Mouse (Mus musculus) heart, adult 2 months (tissue): Measurements from ENCODE around the gene Anks1. TPM values are rescaled to one million over a fixed set of nuclear protein-coding genes. Genes with fewer than 3 reads are reported as not detected.

Experiments used
- DNase-seq, 2 experiments: peaks; one replicate each; pipeline ENCODE4 v3.0.0; 2021
- H3K27ac ChIP-seq: fragments of 200-600 bp; 2 replicates; pipeline ENCODE4 v1.8.1; 2022
- H3K27me3 ChIP-seq: fragments of 200-500 bp; 2 replicates; pipeline ENCODE4 v1.6.1; 2012; ENCODE audit warnings: mild to moderate bottlenecking, low read length, inconsistent platforms, mixed read lengths; ENCODE audit not compliant: control insufficient read depth, insufficient read depth
- H3K36me3 ChIP-seq: fragments of 200-500 bp; 2 replicates; pipeline ENCODE4 v1.6.1; 2012; ENCODE audit warnings: low read length, inconsistent platforms; ENCODE audit not compliant: control insufficient read depth, insufficient read depth
- H3K4me1 ChIP-seq: fragments of 200-500 bp; 2 replicates; pipeline ENCODE4 v1.6.1; 2011; ENCODE audit warnings: low read length; ENCODE audit not compliant: control insufficient read depth, insufficient read depth
- H3K4me3 ChIP-seq: fragments of 200-600 bp; 2 replicates; pipeline ENCODE4 v1.8.1; 2022
- H3K79me2 ChIP-seq: fragments of 200-500 bp; replicated peaks from 2 replicates; pipeline ENCODE4 v1.6.1; 2012; ENCODE audit warnings: mild to moderate bottlenecking, inconsistent platforms, low read length, moderate library complexity, mixed read lengths; ENCODE audit not compliant: control insufficient read depth, insufficient read depth
- H3K9ac ChIP-seq: fragments of 200-500 bp; 2 replicates; pipeline ENCODE4 v1.6.1; 2012; ENCODE audit warnings: low read depth, mild to moderate bottlenecking, control low read depth, inconsistent platforms, low read length, mixed read lengths
- CTCF ChIP-seq: fragments of 200-600 bp; IDR thresholded peaks from 2 replicates; pipeline ENCODE4 v1.8.1; 2022; ENCODE audit warnings: antibody characterized with exemption, mild to moderate bottlenecking, moderate library complexity
- EP300 ChIP-seq: fragments of 200-500 bp; IDR thresholded peaks from 2 replicates; pipeline ENCODE4 v1.6.1; 2011; ENCODE audit warnings: low read depth, low read length, control low read depth; ENCODE audit not compliant: insufficient read depth
- POLR2A ChIP-seq: fragments of 200-500 bp; IDR thresholded peaks from 2 replicates; pipeline ENCODE4 v1.6.1; 2011; ENCODE audit warnings: mild to moderate bottlenecking, low read depth, low read length, control low read depth; ENCODE audit not compliant: insufficient read depth
- WGBS: fragments of 180-500 bp; shearing (Covaris S2); methylation state at CpG from one replicate; pipeline ENCODE4 v1.1.7; 2018; 5-methylcytosine and 5-hydroxymethylcytosine counted together
- intact Hi-C: fragments of 180-260 bp; cut with DNase I; formaldehyde crosslinking; loops from one replicate; pipeline ENCODE4 v1.15.1; 2025
- polyA plus RNA-seq: library from polyadenylated mRNA; depleted of rRNA; stranded (reverse); fragments of >200 nt; gene quantifications from 2 replicates; pipeline ENCODE4 v1.2.3, GENCODE M21; 2012
- total RNA-seq, 2 experiments: library from RNA; stranded (reverse); gene quantifications; 2 replicates each; pipeline ENCODE4 v1.2.3; 2021

The Anks1 gene
- total and polyA plus RNA-seq, 3 experiments: 51.6 to 76.4 (median 64.4) TPM

DNA sequence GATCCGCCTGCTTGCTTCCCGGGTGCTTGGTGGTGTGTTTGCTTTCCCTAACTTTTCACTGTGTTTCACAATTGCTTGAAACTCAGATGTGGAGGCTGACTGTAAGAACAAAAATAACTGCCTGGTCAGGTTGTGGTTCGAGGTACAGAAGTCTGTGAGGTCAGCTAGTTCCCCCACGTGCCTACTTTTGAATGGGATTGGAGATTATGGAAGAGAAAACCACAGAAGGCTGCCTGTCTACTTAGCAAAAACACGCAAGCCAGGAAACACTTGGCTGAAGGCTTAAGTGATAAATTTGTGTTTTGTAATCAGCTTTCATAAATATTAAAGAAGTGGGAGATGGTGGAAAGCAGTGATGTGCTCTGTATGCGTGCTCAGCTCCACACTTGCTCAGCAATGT, 103.7 kb downstream of the Anks1 start:
- H3K4me1 ChIP-seq: peaks cover 69% of the 10 kb centered on the region
- no peaks in the 10 kb centered on the region for H3K27me3 ChIP-seq
- H3K4me3 ChIP-seq: no peak overlapping the region
- intact Hi-C loops: no loop called here
- peaks cover 18% of the 10 kb centered on the region for H3K36me3 ChIP-seq
- 30% methylated on average over 6 of the region's 6 CpGs for WGBS
- DNase-seq: no peak
- no peak for TF ChIP-seq EP300
- peak overlapping the region; percentile 45 for H3K9ac ChIP-seq
- peaks cover 9% of the 10 kb centered on the region; the same call in 1 of the 2 replicates for H3K79me2 ChIP-seq
- peak overlapping the region; percentile 98 for H3K27ac ChIP-seq

DNA sequence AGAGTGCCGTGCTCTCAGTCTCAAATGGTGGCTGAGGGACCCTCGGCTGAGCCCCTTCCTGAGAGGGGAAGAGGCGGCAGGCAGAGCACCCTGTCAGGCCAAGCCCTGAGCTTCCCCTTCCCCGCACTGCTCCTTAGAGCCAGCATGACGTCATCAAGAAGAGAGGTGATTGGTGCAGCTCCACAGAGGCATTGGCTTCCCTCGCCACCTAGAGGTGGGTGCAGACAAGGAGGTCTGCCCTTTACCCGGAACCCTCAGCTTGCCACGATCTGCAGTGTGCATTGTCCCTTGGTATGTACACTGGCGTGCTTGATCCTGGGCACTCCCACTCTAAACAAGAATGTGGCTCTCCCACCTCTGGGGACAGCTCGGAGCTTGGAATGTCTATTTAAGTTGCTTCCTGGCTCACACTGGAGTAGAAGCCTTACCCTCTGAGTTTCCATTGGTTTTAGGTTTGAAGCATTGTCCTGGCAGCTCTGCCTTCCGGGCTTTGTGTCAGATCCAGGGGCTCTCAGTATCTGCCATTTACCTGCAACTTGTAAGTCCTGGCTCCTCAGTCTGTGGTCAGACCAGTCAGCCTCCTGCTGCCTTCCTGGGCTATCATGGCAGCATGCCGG, 104.3 kb downstream of the Anks1 start:
- peak; percentile 67 to 82 for DNase-seq
- peak overlapping the region; percentile 98 for H3K27ac ChIP-seq
- WGBS: 6% methylated on average over 12 of the region's 12 CpGs
- peaks cover 18% of the 10 kb centered on the region for H3K36me3 ChIP-seq
- no peak overlapping the region for H3K4me3 ChIP-seq
- TF ChIP-seq CTCF (peak; percentile 76), EP300 (peak; percentile 65), POLR2A (peak; percentile 61; the same call in 1 of the 2 replicates)
- H3K27me3 ChIP-seq: no peaks in the 10 kb centered on the region
- intact Hi-C loops: no loop called here
- peaks cover 72% of the 10 kb centered on the region for H3K4me1 ChIP-seq
- H3K79me2 ChIP-seq: peaks cover 9% of the 10 kb centered on the region; the same call in 1 of the 2 replicates
- H3K9ac ChIP-seq: peak overlapping the region; percentile 45

DNA sequence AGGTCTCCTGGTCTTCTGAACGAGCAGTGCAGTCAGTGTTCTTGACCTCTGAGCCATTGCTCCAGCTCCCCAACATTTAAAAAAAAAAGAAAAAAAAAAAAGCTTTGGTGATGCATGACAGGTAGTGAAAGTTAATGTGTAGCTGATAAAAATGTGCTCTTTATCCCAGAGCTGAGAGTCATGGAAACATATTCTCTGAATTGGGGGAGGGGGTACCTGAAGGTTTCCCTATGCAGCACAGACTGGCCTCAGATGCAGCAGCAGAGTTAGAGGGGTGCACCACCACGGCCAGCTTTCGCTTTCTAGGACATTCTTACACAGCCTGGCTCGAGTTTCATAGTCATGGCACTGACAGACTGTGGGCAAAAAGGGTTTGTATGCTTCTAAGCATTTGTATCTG, 105.3 kb downstream of the Anks1 start:
- H3K9ac ChIP-seq: no peak overlapping the region

DNA sequence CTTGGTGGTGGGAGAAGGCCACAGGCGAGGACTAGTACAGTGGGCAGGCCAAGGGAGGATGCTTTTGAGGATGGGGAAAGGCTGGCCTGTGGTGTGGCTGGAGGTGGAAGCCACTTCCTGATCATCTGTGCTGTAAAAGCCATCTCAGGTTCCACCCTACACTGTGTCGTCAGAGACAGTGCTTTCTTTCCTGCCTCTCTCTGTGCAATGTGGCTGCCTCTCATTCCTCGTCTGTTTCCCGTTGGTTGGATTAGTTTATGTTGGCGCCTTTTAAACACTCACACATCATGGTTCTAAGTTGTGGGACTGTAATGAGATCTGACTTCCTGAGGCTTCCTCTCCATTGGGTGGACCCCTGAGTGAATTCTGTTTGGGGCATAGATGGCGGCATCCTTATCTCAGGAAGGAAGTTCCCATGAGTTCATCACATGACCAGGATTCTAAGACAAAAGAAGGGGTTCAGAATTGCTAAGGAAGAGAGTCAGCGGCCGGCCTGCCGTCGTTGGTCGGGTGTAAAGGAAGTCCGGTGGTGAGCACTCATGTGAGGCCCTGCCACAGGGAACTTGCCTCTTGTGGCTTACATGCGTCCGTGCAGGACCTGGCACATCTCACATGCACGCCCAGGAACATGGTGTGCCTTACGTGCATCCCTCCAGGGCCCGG, 106.1 kb downstream of the Anks1 start:
- WGBS: 20% methylated on average over 17 of the region's 17 CpGs
- peak; percentile 56 to 71 for DNase-seq
- Histone ChIP-seq H3K4me1 (peaks cover 81% of the 10 kb centered on the region), H3K36me3 (peaks cover 18% of the 10 kb centered on the region), H3K27ac (peak overlapping the region; percentile 81), H3K9ac (peak overlapping the region; percentile 3; the same call in 1 of the 2 replicates), H3K79me2 (peaks cover 6% of the 10 kb centered on the region; the same call in 1 of the 2 replicates), H3K27me3 (no peaks in the 10 kb centered on the region), H3K4me3 (0 out of 2 replicates have a peak overlapping the region, but pooled peaks have one; percentile 19)
- TF ChIP-seq CTCF: peak; percentile 39
- TF ChIP-seq POLR2A: no peak
- intact Hi-C loops: loop anchor here (1.0 kb wide), 1 partner anchor 15 kb away; no protein-coding TSS in a partner anchor

More for the DNA sequence above, 105.3 kb downstream of the Anks1 start:
- H3K4me3 ChIP-seq: peak overlapping the region; percentile 19; the same call in 1 of the 2 replicates
- H3K36me3 ChIP-seq: peaks cover 18% of the 10 kb centered on the region
- TF ChIP-seq EP300 (no peak), CTCF (no peak), POLR2A (no peak)
- peaks cover 9% of the 10 kb centered on the region; the same call in 1 of the 2 replicates for H3K79me2 ChIP-seq
- 35% methylated on average over 4 of the region's 4 CpGs for WGBS
- H3K4me1 ChIP-seq: peaks cover 80% of the 10 kb centered on the region
- no peaks in the 10 kb centered on the region for H3K27me3 ChIP-seq
- DNase-seq: no peak
- peak overlapping the region; percentile 81 for H3K27ac ChIP-seq
- intact Hi-C loops: no loop called here

DNA sequence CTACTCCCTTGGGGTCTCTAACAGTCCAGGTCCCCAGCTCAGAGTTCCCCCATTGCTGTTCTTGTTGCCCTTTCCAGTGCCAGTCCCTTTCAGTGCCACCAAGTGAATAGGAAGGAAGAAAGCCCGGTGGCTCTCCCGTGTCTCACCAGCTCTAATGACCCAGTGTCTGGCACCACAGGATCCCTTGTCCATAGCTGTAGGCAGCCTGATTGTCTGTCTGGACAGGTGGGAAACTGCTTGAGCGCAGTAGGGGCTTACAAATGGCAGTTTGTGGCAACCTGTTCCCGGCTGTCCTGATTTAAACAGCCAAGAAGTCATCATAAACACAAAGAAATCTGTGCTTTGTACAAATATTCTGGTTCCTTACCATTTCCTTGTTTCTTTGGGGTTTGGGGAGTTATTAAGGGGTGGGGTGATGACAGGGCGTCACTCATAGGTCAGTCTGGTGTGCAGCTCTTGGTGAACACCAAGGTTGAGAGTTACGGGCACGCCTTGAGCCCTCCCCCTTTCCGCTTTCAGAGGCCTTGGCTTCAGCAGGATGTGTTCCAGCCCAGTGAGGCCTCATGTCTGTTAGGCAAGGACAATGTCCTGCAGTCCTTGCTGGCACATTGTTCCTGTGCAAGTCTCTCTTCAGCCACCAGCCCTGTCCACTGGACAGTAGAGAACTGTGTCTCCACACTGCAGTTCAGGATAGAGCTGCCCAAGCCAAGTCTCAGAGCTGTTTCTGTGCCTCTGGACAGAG, 107.1 kb downstream of the Anks1 start:
- Histone ChIP-seq H3K4me3 (no peak overlapping the region), H3K36me3 (peaks cover 18% of the 10 kb centered on the region), H3K9ac (no peak overlapping the region), H3K27me3 (no peaks in the 10 kb centered on the region), H3K27ac (peak overlapping the region; percentile 81), H3K79me2 (no peaks in the 10 kb centered on the region; the same call in 1 of the 2 replicates), H3K4me1 (peaks cover 75% of the 10 kb centered on the region)
- 33% methylated on average over 8 of the region's 8 CpGs for WGBS
- DNase-seq: peak; percentile 65 to 81
- TF ChIP-seq POLR2A: peak; percentile 63
- TF ChIP-seq CTCF: no peak
- TF ChIP-seq EP300: peak; percentile 93
- intact Hi-C loops: no loop called here
